Mouse (Mus musculus) liver, embryonic 14.5 days (tissue): ENCODE data around the gene Pecam1. TPM values are rescaled to one million over a fixed set of nuclear protein-coding genes. Genes with fewer than 3 reads are reported as not detected.

Source experiments
- ATAC-seq: fragments of 200-750 bp; cut with Nextera tagmentation; 2 replicates; pipeline ENCODE4 v1.8.0; 2017; ENCODE audit warnings: moderate number of reproducible peaks, mild to moderate bottlenecking, moderate library complexity; ENCODE audit not compliant: insufficient read depth
- DNase-seq, 3 experiments: peaks; one replicate each; pipeline ENCODE4 v3.0.0-alpha.2; 2012 to 2013; ENCODE audit warnings: low read depth in 3 of 3, low spot score in 3 of 3
- H3K27ac ChIP-seq: fragments of 300-500 bp; sonication (generic); 2 replicates; pipeline ENCODE4 v1.5.1; 2014; ENCODE audit warnings: moderate library complexity, mild to moderate bottlenecking, control low read depth, inconsistent platforms
- H3K27me3 ChIP-seq: fragments of 300-500 bp; sonication (generic); 2 replicates; pipeline ENCODE4 v1.6.1; 2014; ENCODE audit warnings: mild to moderate bottlenecking, low read length, moderate library complexity; ENCODE audit not compliant: control insufficient read depth, insufficient read depth
- H3K36me3 ChIP-seq: fragments of 300-500 bp; sonication (generic); replicated peaks from 2 replicates; pipeline ENCODE4 v1.6.1; 2014; ENCODE audit warnings: low read depth; ENCODE audit not compliant: control insufficient read depth, insufficient read depth
- H3K4me1 ChIP-seq, 2 experiments: fragments of 200-500 bp in 1 of 2; fragments of 300-500 bp in 1 of 2; sonication (generic) in 1 of 2; replicated peaks; 2 replicates each; pipeline ENCODE4 v1.6.1; 2012 to 2014; ENCODE audit warnings: antibody characterized with exemption in 1 of 2, inconsistent platforms in 1 of 2, low read length in 1 of 2; ENCODE audit not compliant: control insufficient read depth in 2 of 2, insufficient read depth in 2 of 2
- H3K4me2 ChIP-seq: fragments of 300-500 bp; sonication (generic); 2 replicates; pipeline ENCODE4 v1.6.1; 2014; ENCODE audit warnings: low read depth, mild to moderate bottlenecking, control low read depth, moderate library complexity
- H3K4me3 ChIP-seq, 2 experiments: fragments of 200-500 bp in 1 of 2; fragments of 300-500 bp in 1 of 2; sonication (generic) in 1 of 2; 2 replicates each; pipeline ENCODE4 v1.5.1; 2012 to 2014; ENCODE audit warnings: low read depth in 2 of 2, low read length in 2 of 2, mild to moderate bottlenecking in 2 of 2, control low read depth in 1 of 2, inconsistent platforms in 1 of 2, moderate library complexity in 1 of 2; ENCODE audit not compliant: insufficient read depth in 1 of 2
- H3K9ac ChIP-seq: fragments of 300-500 bp; sonication (generic); replicated peaks from 2 replicates; pipeline ENCODE4 v1.6.1; 2014; ENCODE audit warnings: mild to moderate bottlenecking, control low read depth, moderate library complexity
- H3K9me3 ChIP-seq: fragments of 300-500 bp; sonication (generic); 2 replicates; pipeline ENCODE4 v1.6.1; 2016; ENCODE audit warnings: low read length, mixed read lengths; ENCODE audit not compliant: control insufficient read depth
- CTCF ChIP-seq: IDR thresholded peaks from 2 replicates; pipeline ENCODE4 v1.5.1; 2016; ENCODE audit warnings: antibody characterized with exemption, low read depth, control low read depth
- EP300 ChIP-seq: IDR thresholded peaks from 2 replicates; pipeline ENCODE4 v1.6.1; 2016; ENCODE audit warnings: antibody characterized with exemption, low read depth
- WGBS: fragments of 180-500 bp; shearing (Covaris S2); extraction: QIAGEN DNeasy Blood & Tissue Kit; methylation state at CpG from one replicate; pipeline ENCODE4 v1.1.7; 2014; ENCODE audit not compliant: insufficient replicate concordance; 5-methylcytosine and 5-hydroxymethylcytosine counted together
- polyA plus RNA-seq, 2 experiments: library from polyadenylated mRNA; depleted of rRNA in 1 of 2; stranded (reverse) in 1 of 2; unstranded in 1 of 2; fragments of >200 nt; fragmentation: Nextera tagmentation in 1 of 2; extraction: Ambion mirVana in 1 of 2; gene quantifications; 2 replicates each; pipeline versions ENCODE4 v1.2.1 to v1.2.3; 2012 to 2014

Pecam1 gene
- polyA plus RNA-seq, 2 experiments: 5.5 to 6.3 TPM

DNA sequence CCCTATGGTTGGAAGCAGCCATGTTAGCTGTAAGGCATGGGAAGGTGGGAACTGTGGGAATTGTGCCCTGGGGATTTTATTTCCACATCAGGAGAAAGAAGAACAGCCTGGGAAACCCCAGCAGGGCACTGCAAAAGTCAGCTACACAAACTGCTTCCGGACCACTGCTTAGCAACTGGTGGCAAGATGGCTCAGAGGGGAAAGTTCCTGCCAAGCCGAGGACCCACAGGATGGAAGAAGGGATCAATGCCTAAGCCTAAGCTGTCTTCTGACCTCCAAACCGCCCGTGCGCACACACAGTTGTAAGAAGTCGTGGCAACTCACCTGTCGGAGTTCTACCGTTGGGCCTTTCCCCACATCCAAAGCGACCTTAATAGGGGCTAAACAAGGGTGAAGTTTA lies 22.6 kb upstream of the Pecam1 start:
- H3K36me3 ChIP-seq: peaks cover 59% of the 10 kb centered on the region
- 85% methylated on average over 9 of the region's 9 CpGs for WGBS
- no peak overlapping the region for H3K9ac ChIP-seq
- ATAC-seq (no peak), DNase-seq (no peak)
- no peak overlapping the region for H3K27ac ChIP-seq
- H3K4me3 ChIP-seq: no peak overlapping the region
- no peak overlapping the region for H3K4me2 ChIP-seq
- no peak for TF ChIP-seq CTCF
- no peaks in the 10 kb centered on the region for H3K9me3 ChIP-seq
- peaks cover 2 to 9% of the 10 kb centered on the region in 2 experiments; a peak in 2 of 4 replicates for H3K4me1 ChIP-seq
- no peaks in the 10 kb centered on the region for H3K27me3 ChIP-seq

- peaks cover 0 to 3% of the 10 kb centered on the region in 2 experiments; a peak in 1 of 4 replicates for H3K4me1 ChIP-seq
- no peak overlapping the region for H3K9ac ChIP-seq
- peak; percentile 47; the same call in 1 of the 2 replicates for ATAC-seq
- no peak overlapping the region for H3K4me3 ChIP-seq
- peaks cover 72% of the 10 kb centered on the region for H3K36me3 ChIP-seq
- TF ChIP-seq CTCF: peak; percentile 68
- peak; percentile 19; the same call in 1 of the 2 replicates for TF ChIP-seq EP300
- no peak for DNase-seq
- H3K9me3 ChIP-seq: no peaks in the 10 kb centered on the region
- H3K27ac ChIP-seq: no peak overlapping the region
- 64% methylated on average over 9 of the region's 9 CpGs for whole genome bisulfite sequencing
- no peaks in the 10 kb centered on the region for H3K27me3 ChIP-seq
- no peak overlapping the region for H3K4me2 ChIP-seq
These were observed 20.0 kb upstream of the Pecam1 start for GRCm38 (mm10) chr11:106770195-106770974.

GRCm38 (mm10) chr11:106767516-106767915 lies 17.1 kb upstream of the Pecam1 start:
- peaks cover 47% of the 10 kb centered on the region for H3K36me3 ChIP-seq
- H3K9ac ChIP-seq: no peak overlapping the region
- no peak overlapping the region for H3K27ac ChIP-seq
- WGBS: 84% methylated on average over 4 of the region's 4 CpGs
- ATAC-seq: no peak
- H3K4me2 ChIP-seq: no peak overlapping the region
- no peak for DNase-seq
- H3K4me3 ChIP-seq: no peak overlapping the region
- peaks cover 0 to 8% of the 10 kb centered on the region in 2 experiments; a peak in 2 of 4 replicates for H3K4me1 ChIP-seq
- H3K27me3 ChIP-seq: no peaks in the 10 kb centered on the region
- no peak for TF ChIP-seq EP300
- peak; percentile 45 for TF ChIP-seq CTCF
- no peaks in the 10 kb centered on the region for H3K9me3 ChIP-seq

- WGBS: 79% methylated on average over 4 of the region's 4 CpGs
- peaks cover 41% of the 10 kb centered on the region for H3K36me3 ChIP-seq
- no peak overlapping the region for H3K9ac ChIP-seq
These were observed 16.3 kb upstream of the Pecam1 start for GRCm38 (mm10) chr11:106766611-106767162.

DNA sequence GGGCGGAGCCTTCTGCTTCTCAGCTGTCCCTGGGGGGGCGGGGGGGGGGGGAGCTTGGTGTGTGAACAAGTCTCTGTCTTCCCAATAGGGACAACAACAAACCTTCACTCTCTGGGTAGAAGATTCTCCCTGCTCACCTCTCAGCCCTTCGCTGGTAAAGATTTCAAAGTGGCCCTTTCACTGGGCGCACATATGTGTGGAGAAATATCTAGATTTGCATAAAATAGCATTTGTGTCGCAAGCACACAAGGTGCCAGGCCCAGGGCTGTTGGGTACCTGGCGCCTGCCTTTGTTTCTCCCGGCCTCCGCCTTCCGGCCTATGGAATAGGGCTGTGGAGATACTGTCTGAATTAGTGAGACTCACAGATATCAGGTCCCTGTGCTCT lies 12.4 kb upstream of the Pecam1 start:
- Histone ChIP-seq H3K9ac (no peak overlapping the region), H3K36me3 (peaks cover 14% of the 10 kb centered on the region), H3K27ac (no peak overlapping the region), H3K27me3 (no peaks in the 10 kb centered on the region), H3K4me1 (peaks cover 0 to 13% of the 10 kb centered on the region in 2 experiments; a peak in 2 of 4 replicates), H3K9me3 (no peaks in the 10 kb centered on the region), H3K4me3 (no peak overlapping the region), H3K4me2 (no peak overlapping the region)
- no peak for ATAC-seq
- WGBS: 47% methylated on average over 9 of the region's 9 CpGs
- DNase-seq: no peak
- TF ChIP-seq EP300 (no peak), CTCF (no peak)

More at GRCm38 (mm10) chr11:106766611-106767162, 16.3 kb upstream of the Pecam1 start:
- H3K4me2 ChIP-seq: no peak overlapping the region
- ATAC-seq (no peak), DNase-seq (no peak)
- no peak overlapping the region for H3K4me3 ChIP-seq
- TF ChIP-seq CTCF (no peak), EP300 (no peak)
- no peaks in the 10 kb centered on the region for H3K9me3 ChIP-seq
- H3K27ac ChIP-seq: no peak overlapping the region
- peaks cover 0 to 11% of the 10 kb centered on the region in 2 experiments; a peak in 2 of 4 replicates for H3K4me1 ChIP-seq
- no peaks in the 10 kb centered on the region for H3K27me3 ChIP-seq
